Mouse (Mus musculus) embryo, embryonic 10.5 days (tissue): Measurements from ENCODE around the gene Atp11a.

ENCODE experiments used
- DNase-seq: peaks from one replicate; pipeline ENCODE4 v3.0.0-alpha.2; 2015; ENCODE audit warnings: low spot score

The Atp11a gene

DNA sequence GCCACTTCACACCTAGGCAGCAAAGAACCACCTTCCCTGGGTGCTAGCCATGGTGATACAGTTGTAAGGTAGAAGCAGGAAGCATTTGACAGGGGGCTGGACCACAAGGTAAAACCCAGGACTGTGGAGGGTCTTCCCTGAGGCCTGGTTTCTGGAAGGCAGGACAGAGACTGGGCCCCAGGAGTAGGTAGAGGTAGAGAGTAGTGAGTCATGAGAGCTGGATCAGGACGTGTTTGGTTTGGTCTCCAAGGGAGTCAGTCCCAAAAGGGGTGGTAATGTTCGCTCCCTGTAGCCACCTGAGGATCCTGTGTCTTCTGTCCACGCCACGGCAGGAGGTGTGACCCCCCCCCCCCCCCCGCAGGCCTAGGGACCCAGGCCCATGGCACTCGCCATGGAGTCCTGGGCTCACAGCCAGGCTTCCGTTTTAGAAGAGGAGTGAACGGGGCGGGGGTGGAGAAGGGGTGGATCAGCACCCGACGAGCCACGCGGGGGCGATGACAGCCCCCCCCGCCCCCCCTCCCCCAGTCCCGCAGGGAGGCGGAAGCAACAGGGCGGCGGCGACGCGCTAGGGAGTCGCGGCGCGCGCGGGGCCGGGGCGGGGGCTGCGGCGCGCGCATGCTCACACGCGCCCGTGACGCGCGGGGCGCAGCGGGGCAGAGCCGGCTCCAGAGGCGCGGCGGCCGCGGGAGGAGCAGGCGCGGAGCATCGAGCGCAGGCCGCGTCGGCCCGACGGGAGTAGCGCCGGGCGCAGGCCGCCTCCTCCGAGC, at the start of gene Atp11a:
Gene Atp11a (plus strand): TSS at position 624 of the 767 bp plus-strand sequence.
- DNase-seq = peak; percentile 77

DNA sequence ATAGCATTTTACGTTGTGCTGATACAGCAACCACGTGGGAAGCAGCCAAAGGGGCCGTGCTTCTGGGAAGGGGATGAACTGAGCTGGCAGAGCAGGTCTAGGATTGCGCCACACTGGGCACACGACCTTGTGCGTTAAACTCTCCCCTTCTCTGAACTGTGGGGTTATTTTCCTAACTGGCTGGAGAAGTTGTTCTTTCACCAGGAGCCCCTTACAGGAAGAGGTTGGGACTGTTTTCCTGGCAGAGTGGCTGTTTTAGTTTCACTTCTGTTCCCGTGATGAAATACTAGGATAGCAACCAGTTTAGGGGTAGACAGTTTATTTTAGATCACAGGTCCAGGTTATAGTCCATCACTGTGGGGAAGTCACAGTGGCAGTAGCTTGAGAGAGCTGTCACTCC, 45.2 kb upstream of the Atp11a start:
- no peak for DNase-seq

DNA sequence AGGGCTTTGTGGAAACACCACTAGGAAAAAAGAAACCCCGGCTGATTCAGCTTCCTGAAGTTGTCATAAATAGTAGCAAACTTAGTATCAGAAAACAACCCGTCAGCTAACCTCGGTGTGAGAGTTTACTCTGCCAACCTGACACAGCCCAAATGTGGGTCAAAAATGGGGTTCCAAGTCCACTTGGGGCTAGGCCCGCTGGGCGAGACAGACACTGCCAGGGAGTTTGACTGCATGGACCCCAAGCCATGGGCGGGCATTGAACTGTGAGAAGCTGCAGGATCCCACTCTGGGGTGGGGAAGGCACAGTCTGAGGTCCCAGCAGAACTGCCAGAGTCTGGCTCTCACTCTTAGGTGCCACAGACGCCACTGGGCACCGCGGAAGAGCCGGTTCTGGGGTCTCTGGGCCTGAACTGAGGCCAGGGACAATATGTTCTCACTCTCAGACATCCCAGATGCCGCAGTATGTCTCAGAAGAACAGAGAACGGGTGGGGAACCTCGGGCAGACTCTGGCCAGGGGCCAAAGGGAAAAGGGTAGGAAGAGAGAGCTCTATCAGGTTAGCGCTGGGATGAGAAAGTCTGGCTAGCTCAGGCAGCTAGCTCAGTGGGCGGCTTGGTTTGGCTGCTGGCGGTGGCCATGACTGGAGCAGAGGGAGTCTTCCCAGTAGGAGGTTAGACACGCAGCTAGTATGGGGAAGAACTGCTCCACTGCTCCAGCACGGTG, 40.8 kb upstream of the Atp11a start:
- no peak for DNase-seq

DNA sequence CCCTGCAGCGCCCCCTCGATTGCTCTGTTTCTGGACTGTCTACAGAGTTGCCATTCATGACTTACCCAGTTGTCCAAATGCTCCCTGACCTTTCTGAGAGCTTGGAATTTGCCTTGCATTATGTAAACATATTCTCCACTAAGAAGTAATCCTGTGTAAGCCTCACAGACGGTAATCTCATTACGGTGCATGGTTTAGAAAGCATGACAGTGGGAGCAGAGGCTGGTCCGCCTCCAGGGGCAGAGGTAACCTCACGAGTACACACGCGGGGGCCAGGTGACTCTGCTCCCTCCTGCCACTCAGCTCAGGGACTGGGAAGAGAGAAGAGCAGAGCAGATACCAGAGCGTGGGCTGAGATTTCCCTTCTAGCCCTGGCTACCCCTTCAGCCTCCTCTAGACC, 37.7 kb upstream of the Atp11a start:
- no peak for DNase-seq

DNA sequence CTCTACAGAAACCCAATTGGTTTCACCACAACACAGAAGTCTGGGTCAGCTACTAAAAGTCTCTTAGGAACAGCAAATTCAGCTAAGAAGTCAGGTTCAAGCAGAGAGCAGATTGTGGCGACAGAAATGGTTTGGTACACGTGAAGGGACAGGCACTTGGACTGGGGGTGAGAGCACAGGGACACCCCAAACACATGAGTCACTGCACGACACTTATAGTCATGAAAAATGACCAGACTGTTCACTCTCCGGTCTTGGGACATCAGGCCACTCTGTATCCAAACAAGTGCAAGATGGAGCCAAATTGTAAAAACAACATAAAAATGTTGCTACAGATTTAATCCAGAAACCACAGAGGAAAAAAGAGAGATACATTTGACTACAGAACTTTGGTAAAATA, 28.2 kb upstream of the Atp11a start:
- DNase-seq = no peak

DNA sequence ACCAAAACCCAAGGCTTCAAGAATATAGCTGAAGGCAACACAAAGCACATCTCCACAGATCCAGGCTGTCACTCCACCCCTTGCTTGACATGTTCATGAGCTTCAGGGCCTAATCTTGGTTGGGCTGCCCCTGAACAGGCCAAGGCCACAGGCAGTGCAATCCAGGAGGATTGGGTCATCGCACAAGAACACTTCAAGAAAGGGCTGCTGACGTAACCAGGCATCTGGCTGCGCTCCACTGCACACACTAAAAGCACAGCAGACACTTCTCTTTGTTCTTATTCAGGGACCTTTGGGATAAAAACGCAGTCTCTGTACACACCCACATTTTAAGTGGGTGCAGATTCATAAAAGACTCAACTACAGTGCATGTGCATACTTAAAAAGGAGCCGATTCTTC, 26.0 kb upstream of the Atp11a start:
- peak; percentile 58 for DNase-seq

DNA sequence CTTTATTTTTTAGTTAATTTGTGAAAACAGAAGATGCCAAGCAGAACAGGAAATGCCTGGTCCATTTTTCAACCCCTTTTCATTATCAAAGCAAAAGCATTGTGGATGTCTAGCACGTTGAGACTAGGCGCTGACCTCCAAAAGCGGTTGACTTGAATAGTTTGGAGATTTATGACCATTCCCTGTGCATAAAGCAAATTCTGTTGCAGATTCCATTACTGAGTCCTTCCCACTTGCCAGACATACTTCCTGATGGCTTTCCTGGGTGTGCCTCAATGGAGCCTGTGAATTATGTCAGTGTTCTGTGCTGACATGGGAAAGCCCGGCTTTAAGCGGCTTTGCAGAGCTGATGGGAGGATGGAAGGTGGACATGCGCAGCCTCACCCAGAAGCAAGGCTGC, 24.4 kb upstream of the Atp11a start:
- no peak for DNase-seq

DNA sequence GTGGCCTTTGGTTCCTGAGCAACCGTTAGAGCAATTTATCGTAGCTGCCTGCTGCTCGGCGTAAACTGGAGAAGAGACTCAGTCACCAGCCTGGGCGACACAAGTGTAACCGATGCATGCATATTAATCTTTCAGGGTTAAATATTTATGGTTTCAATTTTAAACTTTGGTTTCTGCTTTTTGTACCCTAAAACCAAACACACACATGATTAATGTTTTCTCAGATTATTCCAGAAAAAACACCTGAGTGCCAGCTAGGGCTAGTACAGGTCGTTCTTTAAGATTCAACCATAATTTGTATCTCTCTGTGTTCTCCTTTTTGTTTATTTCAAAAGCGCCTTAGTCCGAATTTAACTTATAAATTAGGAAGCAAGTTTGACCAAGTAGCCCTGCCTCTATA, 17.7 kb upstream of the Atp11a start:
- DNase-seq = no peak

DNA sequence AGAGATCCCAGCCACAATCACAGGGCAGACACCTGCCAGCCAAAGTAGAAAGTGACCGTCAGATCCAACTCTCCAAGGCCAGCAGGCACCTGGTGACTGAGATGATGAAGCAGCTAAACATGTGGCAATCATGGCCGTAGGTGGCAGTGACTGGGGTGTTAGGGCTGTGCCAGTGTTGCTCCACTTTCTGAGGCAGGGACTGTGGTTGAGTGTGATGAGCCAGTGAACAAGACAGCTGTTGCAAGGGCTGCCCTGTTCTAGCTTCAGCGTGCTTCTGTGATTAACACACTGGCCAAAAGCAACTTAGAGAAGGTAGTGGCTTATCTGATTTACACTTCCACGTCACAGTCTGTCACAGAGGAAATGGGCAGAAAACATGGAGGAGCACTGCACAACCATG, 13.4 kb upstream of the Atp11a start:
- no peak for DNase-seq

DNA sequence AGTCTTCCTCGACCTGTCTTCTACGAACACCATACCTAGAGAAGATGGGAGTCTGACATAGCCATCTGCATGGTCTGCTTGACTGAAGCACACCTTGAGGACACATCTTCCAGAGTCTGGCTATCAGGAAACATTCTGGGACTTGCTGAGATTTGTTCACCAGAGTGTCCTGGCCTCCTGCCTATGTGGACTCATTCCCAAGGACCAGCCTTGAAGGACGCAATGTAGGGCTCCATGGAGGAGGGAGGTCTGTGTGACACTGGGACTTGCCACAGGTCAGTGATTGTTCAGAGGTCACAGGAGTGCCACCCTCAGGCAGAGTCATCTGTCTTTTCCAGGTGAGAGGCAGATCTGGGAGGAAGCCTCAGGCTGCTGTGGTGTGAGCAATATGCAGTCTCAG, 8.6 kb upstream of the Atp11a start:
- DNase-seq = no peak

DNA sequence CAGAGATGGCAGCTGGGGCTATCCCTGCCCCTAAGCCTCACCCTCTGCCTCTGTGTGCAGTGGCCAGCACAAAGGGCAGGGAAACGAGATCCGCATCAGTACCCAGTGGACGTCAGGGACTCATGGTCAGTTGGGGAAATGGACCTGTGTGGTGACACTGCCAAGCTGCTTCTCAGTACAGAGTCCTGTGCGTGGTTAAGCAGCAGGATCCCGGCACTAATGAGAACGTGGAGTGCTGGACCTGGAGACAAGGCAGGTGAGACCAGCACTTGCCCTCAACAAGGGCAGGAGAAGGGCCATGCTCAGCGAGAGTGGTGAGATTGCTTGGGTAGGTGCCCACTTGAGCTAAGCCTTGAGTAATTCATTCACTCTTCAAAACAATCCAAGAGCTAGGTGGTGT, 7.7 kb upstream of the Atp11a start:
- DNase-seq = no peak

DNA sequence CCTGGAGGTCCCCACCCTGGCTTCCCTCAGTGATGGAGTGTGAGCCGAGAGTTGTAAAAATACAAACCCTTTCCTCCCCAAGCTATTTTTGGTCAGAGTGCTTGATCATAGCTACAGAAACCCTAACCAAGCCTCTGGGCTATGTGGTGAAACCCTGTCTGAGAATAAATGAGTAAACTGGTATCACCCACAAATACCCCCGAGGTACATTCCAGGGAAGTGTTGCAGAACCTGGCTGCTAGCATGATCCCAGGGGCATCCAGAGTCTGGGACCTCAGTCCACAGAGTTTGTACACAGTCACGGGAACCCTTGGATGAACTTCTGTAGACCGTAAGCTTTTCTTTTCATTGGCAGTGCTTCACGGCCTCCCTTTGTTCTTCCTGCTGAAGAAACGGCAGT, 3.8 kb upstream of the Atp11a start:
- DNase-seq = no peak

DNA sequence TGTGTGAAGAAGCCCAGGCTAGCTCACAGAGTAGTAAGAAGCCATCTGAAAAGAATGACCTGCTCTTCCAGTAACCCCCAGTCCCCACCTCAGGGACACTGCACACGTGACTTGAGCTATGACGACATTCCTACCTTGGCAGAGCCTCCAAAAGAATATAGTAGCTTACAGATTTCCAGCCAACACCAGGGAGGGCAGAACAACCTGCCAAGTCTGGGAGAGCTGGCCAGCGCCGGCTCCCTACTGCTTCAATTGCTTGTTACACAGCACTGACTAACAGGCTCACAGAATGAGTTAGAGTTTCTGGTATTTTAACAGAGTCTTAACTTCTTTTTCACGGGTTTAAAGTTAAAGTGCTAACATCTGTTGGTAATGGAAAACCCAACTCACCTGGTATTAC, 2.7 kb upstream of the Atp11a start:
- no peak for DNase-seq

DNA sequence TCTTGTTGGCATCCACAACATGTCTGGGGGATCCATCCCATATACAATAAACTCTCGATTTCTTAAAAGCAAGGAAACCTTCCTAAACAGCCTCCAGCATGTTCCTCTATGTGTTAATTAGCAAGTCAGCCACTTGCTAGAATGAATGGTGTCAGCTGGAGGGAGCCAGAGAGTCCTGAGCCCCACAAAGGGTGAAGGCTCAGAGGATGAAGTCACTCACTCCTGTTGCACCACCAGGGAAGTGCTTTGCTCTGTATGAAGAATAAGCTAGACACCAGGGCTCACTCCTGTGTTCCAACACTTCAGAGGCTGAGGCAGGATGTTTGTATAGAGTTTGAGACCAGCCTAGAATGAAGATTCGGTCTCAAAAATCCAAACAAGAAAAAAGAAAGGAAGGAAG, 1.5 kb upstream of the Atp11a start:
- DNase-seq = peak; percentile 35

DNA sequence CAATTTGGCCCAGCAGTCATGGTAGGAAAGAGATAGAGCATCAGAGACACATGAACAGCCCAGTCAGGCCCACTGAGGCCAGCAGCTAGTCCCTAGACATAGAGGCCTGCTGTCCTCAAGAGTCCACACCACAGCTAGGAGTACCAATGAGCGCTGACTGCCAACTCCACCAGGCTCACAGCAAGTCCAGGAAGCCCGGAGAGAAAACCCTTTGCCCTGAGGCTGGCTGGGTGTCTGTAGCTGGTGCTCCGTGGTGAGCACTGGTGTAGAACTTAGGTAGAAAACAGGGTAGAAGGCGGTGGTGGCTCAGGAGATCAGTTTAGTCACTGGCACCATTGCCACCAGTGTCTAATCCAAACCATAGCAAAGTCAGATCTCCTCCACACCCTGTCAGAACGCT, 988 bp upstream of the Atp11a start:
- no peak for DNase-seq

DNA sequence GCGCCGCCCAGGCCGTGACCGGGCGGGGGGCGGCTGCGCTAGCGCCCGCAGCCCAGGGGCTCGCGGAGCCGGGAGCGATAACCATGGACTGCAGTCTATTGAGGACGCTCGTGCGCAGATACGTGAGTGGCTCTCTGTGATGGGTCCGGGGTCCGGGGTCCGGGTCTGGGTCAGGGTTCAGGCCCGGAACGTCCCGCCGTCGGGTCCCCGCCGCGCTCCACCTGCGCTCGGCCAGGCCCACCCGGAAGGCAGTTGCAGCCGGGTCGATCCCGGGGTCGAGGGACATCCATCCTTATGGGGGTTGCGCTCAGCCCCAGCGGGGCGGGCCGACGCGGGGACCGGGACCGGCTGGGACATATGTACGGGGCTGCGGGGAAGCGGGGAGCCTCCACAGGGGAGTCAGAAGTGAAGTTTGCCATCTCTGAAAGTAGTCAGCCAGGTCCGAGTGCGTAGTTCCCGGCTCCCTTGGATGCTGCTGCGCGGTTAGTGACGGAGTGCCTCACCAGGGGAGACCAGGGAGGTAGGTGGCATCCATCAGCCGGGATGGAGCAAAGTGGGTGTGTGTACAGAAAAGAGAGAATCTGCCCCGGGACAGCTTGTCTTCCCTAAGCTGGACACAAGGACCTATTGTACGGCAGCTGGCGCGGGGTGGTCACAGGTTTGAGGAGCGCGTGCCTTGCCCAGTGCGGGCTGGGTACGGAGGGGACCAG, 572 bp downstream of the Atp11a start:
- peak; percentile 51 for DNase-seq

DNA sequence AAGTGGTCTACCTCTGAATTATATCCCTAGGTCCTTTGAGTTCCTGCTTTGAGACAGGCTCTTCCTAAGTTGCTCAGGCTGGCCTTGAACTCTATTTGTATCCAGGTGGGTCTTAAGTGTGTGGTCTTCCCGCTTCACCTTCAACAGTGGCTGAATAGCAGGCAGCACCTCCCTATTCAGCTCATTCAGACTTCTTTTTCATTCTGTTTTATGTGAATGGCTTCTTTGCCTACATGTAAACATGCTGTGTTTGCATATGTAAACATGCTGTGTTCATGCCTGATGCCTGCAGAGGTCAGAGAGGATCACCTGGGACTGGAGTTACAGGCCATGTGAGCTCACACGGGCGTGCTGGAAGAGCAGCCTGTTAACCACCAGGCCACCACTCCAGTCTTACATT, 3.1 kb downstream of the Atp11a start:
- no peak for DNase-seq

DNA sequence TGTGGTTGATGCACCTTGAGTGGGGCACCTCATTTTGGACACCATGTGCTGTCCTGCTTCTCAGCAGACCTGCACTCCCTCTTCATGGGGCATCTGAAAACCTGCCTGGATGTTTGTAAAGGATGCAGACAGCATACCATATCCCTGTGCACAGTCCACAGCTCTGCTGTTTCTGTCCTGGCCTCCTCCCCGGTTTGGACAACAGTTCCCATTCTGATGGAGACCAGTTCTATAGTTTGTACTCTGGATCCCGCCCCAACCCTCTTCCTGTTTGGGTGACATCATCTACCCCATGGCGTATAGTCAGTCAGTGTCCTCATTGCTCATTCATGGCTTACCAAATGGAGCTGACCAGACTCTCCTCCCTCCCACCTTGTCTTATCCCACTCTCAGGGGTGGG, 5.1 kb downstream of the Atp11a start:
- no peak for DNase-seq

DNA sequence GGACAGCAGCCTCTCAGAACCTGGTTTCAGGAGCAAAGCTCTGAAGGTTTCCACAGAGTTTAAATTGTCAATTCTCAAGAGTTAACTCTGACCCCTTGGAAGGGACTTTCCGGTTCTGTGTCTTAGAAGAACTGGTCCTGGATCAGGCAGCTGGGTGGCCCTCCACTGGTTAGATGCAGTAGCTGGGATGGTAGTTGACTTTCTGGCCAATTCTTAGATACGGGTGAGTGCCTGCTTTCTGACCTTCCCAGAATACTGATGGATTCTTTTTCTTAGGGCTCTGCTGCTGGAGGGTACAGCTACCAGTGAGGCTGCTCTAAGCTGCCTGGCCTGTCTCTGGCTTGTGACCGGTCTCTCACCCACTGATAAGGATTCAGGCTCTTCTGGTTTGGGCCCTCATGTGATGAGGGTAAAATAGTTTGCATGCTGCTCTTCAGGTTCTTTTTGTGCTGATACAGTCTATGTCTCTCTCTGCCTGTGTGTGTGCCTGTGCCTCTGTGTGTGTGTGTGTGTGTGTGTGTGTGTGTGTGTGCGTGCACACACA, 6.8 kb downstream of the Atp11a start:
- no peak for DNase-seq

DNA sequence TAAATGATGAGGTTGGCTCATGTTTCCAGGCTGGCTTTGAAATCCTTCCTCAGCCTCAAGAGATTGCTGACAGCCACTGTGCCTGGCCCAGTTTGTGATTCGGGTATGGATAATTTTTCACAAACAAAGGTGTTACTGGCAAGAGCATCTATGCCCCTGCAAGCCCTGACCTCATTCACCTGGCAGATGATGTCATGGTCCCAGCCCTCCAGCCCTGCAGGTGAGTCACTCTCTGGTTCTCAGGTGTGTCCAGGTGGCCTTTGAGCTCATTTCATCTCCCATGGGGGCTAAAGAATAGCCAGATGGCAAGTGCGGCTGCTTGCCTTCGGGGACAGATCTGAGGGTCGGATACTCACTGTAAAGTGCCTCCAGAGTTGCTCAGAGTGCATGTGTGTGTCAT, 8.2 kb downstream of the Atp11a start:
- DNase-seq = no peak

DNA sequence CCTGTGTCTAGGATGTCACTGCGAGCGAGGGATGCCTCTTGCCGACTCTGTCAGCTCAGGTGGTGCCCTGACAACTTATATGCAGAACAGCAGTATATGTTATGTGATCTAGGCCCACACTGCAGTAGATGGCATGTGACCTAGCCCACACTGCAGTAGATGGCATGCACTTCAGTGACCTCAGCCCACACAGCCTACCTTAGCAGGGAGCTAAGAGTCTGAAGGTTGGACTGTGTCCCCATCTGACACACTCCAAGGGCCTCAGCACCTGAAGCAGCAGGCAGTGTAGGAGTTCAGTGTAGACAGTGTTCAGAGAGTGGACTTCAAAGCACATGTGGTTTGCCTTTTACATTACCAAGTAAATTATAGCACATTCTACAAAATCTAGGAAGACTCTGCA, 10.4 kb downstream of the Atp11a start:
- DNase-seq = no peak

DNA sequence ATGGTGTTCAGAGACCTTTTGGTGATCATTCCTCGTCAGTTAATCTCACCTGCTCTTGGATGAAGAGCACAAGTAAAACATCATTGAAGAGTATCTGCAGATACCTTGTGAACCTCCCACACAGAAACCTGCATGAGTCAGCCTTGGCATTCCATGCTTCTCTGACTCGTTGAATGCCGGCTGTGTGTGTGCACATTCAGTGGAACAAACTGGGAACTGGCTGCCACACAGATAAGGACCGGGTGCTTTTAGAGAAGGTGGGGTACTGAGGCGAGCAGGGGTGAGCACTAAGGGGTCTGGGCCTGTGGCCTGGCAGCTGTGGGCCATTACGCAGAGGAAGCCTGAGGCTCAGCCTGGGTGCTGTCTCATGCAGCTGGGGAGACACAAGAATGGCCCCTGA, 11.9 kb downstream of the Atp11a start:
- no peak for DNase-seq

DNA sequence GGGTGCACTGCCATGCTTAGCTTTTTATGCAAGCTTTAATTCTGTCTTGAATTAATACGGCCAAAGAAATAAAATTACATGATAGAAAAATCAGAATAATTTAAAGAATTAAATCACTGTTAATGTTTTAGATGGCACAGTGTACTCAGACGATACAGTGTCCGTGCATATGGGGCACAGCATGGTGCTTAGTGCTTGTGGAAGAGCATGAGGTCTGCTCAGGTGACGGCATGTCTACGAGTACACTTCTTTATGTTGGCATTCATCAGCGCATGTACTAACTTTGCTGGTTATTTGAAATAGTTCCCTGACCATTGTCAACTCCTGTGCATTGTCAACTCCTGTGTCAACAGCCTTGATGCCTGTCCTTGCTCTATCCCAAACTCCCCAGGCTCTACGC, 12.5 kb downstream of the Atp11a start:
- no peak for DNase-seq
